Mouse (Mus musculus): ENCODE data around the gene E2f6.

DNA sequence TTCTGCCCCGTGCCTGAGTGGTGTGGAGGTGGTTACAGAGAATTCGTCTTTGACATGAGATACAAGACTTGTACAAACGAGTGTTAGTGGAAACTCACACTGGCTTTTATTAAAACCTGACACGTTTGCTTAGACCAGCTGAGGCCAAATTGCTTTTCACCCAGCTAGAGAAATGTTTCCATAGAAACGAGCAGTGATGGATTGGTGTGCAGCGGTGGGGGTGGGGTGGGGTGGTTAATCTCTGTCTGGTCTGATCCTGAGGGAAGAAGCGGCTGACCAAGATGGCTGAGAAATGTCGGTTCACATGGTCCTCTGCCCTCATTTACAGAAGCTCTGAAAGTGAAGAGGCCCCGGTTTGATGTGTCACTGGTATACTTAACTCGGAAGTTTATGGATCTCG, 7.8 kb downstream of the E2f6 start:
- TF ChIP-seq ELF1 (IDR thresholded peaks at IDR 0.05; ENCODE audit: low read depth, low read length) (no peak), MXI1 (IDR thresholded peaks at IDR 0.05; ENCODE audit: low read depth, low read length) (no peak), ZKSCAN1 (IDR thresholded peaks at IDR 0.05; ENCODE audit: borderline replicate concordance, low read depth, low read length) (no peak), EP300 (IDR thresholded peaks at IDR 0.05; ENCODE audit: low read length) (no peak)
